Mouse (Mus musculus): ENCODE measurements around the gene Abca1. TPM values are rescaled to one million over a fixed set of nuclear protein-coding genes. Genes with fewer than 3 reads are reported as not detected.

Abca1 gene
- total RNA-seq, 1 experiment from 2014 or later = 14.6 TPM

DNA sequence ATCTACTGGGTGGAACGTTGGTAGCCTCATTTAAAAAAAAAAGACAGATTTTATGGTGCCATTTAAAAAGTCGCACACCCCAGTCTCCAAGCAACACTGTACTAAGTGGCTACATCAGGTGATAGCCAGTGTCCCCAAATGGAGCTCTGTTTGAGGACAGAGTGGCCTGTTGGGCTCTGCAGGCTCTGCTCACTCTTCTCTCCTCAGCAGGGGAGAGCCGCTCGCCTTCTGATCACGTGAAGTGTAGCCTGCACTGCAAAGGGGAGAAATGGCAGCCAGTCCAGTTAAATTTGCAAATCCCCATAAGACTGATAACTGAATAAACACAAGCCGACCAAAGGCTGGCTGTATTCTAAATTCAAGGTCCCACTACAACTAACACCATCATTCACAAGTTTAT lies 6.0 kb downstream of the Abca1 start:
- no peak for ATAC-seq (replicated peaks in 1 of 2; ENCODE audit: insufficient read depth in 1 of 2, low FRiP score in 2 of 2, low TSS enrichment in 1 of 2, low read depth in 1 of 2, poor library complexity in 2 of 2, severe bottlenecking in 2 of 2)

DNA sequence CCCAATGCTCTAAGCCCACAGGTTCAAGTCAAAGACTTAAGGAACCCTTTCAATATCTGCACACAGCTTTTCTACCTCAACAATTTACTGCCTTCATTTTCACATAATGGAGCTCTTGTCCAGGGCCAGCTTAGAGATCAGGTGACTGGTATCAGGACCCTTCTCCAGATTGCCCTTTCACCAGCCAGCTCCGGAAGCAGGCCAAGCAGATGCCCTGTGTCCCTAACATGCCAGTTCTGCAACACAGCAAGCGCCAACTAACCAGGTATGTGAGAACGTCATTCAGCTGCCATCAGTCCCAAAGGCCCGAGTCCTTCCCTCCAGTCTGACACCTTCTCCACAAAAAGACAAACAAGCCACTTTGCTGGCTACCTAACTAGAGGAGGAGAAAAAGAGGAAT lies 6.6 kb downstream of the Abca1 start:
- ATAC-seq (replicated peaks in 1 of 2; ENCODE audit: insufficient read depth in 1 of 2, low FRiP score in 2 of 2, low TSS enrichment in 1 of 2, low read depth in 1 of 2, poor library complexity in 2 of 2, severe bottlenecking in 2 of 2) = no peak

- no peak for ATAC-seq (replicated peaks in 1 of 2; ENCODE audit: insufficient read depth in 1 of 2, low FRiP score in 2 of 2, low TSS enrichment in 1 of 2, low read depth in 1 of 2, poor library complexity in 2 of 2, severe bottlenecking in 2 of 2)
These were observed 7.0 kb downstream of the Abca1 start for GRCm38 (mm10) chr4:53152655-53153054.

- peak in 1 of 2 experiments; percentile 33; a peak in 1 of 4 replicates for ATAC-seq (replicated peaks in 1 of 2; ENCODE audit: insufficient read depth in 1 of 2, low FRiP score in 2 of 2, low TSS enrichment in 1 of 2, low read depth in 1 of 2, poor library complexity in 2 of 2, severe bottlenecking in 2 of 2)
These were observed 9.2 kb downstream of the Abca1 start for GRCm38 (mm10) chr4:53150516-53150915.

DNA sequence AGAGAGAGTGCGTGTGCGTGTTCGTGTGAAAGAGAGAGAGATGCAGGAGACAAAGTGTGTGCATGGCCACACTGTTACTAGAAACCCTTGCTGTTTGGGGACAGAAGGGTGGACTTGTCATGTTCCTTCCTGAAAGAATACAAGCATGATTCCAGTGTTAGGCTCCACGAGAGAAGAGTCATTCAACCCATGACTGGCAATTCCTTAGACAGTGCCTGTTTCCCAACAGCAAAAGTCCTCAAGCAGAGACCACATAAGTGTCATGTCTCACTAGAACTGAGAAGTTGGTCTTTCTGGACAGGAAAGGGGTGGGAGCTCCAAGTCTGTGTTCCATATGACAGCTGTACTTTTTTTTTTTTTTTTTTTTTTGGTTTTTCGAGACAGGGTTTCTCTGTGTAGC lies 10.1 kb downstream of the Abca1 start:
- ATAC-seq (replicated peaks in 1 of 2; ENCODE audit: insufficient read depth in 1 of 2, low FRiP score in 2 of 2, low TSS enrichment in 1 of 2, low read depth in 1 of 2, poor library complexity in 2 of 2, severe bottlenecking in 2 of 2) = peak; percentile 62 to 65

GRCm38 (mm10) chr4:53148817-53149216 lies 10.9 kb downstream of the Abca1 start:
- no peak for ATAC-seq (replicated peaks in 1 of 2; ENCODE audit: insufficient read depth in 1 of 2, low FRiP score in 2 of 2, low TSS enrichment in 1 of 2, low read depth in 1 of 2, poor library complexity in 2 of 2, severe bottlenecking in 2 of 2)

GRCm38 (mm10) chr4:53147454-53147853 lies 12.2 kb downstream of the Abca1 start:
- ATAC-seq (replicated peaks in 1 of 2; ENCODE audit: insufficient read depth in 1 of 2, low FRiP score in 2 of 2, low TSS enrichment in 1 of 2, low read depth in 1 of 2, poor library complexity in 2 of 2, severe bottlenecking in 2 of 2) = no peak

DNA sequence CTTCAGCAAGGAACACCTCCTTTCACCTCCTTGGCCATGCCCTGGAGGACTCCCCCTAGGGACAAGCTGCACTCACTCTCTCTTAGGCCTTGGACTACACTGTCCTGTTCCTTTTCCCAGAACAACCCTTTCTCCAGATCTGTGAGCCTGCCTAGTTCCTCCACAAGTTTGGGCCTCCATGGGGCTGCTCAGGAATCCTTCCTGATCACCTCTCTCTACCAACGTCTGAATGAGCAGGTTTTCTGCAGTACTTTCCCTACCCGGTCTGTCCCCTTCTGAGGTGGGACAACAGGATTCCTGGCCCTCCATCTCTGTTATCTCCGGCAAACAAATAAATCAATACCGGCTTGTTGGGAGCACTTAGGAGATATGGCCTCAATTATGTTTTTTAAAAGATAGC lies 12.6 kb downstream of the Abca1 start:
- no peak for ATAC-seq (replicated peaks in 1 of 2; ENCODE audit: insufficient read depth in 1 of 2, low FRiP score in 2 of 2, low TSS enrichment in 1 of 2, low read depth in 1 of 2, poor library complexity in 2 of 2, severe bottlenecking in 2 of 2)

DNA sequence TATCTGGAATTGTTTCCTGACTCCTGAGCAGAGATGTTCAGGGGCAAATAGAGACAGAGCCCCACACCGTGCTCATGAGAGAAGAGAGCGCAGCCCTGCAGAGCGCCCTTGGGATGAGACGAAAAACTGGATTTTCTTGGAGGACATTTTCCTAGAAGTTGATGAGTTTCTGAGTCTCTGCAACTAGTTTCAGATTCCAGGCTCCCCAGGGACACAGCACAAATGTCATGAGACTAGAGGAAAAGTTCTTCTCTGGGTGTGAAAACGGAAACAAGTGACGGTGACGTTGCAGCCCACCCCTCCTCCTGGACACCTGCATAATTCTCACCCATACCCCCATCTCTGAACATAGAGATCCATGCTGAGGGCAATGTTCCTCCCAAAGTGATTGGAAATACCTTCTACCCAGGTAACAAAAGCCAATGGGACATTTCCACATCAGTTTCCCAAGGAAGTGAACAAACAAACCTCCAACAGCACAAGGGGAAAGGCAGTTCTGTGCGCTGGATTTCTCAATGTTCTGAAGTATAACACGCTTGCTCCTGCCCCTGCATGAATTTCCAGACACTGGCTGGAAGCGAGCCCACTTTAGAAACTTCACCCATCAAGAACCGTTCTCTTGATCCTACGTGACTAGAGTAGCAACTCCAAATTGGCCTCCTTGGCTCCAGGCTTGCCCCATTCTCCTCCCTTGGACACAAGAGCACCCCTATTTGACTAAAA lies 13.3 kb downstream of the Abca1 start:
- no peak for ATAC-seq (replicated peaks in 1 of 2; ENCODE audit: insufficient read depth in 1 of 2, low FRiP score in 2 of 2, low TSS enrichment in 1 of 2, low read depth in 1 of 2, poor library complexity in 2 of 2, severe bottlenecking in 2 of 2)

DNA sequence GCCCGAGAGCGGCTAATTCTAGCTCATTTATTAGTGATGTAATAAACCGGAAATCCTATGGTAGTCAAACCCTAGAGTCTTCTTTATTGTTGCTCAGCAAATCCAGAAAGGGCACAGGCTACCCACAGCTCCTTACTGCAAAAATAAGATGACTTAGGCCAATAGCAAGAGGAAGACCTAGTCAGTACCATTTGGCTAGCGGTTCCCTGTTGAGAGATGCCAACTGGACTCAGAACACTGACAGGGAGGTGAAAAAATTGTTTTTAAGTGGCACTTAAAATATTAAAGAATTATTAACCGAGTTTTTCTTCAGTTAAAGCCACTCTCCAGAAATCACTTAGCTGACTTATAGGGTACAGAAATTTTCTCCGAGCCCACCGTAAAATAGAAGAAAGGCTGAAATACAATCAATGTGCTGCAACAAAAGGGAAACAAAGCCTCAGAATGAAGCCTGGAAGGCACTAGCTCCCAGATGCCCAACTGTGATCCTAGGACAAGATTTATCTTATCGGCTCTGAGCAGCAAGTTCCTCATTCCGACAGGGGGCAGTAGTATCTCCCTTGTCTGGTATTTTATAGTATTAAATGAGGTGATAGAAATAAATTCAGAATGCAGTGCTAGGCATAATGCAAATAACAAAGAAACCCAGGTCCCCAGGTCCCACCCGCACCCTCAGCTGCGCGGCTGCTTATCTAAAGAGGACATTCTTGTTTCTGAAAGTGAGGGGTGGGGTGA lies 14.1 kb downstream of the Abca1 start:
- ATAC-seq (replicated peaks in 1 of 2; ENCODE audit: insufficient read depth in 1 of 2, low FRiP score in 2 of 2, low TSS enrichment in 1 of 2, low read depth in 1 of 2, poor library complexity in 2 of 2, severe bottlenecking in 2 of 2) = no peak

- ATAC-seq (replicated peaks in 1 of 2; ENCODE audit: insufficient read depth in 1 of 2, low FRiP score in 2 of 2, low TSS enrichment in 1 of 2, low read depth in 1 of 2, poor library complexity in 2 of 2, severe bottlenecking in 2 of 2) = no peak
These were observed 15.1 kb downstream of the Abca1 start for GRCm38 (mm10) chr4:53144571-53144970.

GRCm38 (mm10) chr4:53144021-53144420 lies 15.7 kb downstream of the Abca1 start:
- no peak for ATAC-seq (replicated peaks in 1 of 2; ENCODE audit: insufficient read depth in 1 of 2, low FRiP score in 2 of 2, low TSS enrichment in 1 of 2, low read depth in 1 of 2, poor library complexity in 2 of 2, severe bottlenecking in 2 of 2)

DNA sequence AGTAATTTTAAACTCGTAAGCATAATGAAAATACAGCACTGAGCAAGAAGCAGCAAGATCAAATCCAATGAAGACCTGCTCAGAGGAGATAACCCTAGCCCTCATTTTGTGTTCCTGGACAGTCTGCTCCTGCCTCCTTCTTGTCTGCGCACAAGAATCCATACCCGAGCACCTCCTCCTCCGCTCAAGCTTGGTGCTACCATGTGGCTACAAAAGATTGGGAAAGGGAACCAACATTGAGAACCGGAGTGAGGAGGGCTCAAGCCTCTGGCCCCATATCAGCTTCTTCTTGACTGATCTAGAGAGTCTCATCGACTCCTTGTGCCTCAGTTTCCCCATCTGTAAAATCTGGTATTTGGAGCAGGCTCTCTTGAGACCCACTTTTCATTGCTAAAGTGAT lies 19.0 kb downstream of the Abca1 start:
- ATAC-seq (replicated peaks in 1 of 2; ENCODE audit: insufficient read depth in 1 of 2, low FRiP score in 2 of 2, low TSS enrichment in 1 of 2, low read depth in 1 of 2, poor library complexity in 2 of 2, severe bottlenecking in 2 of 2) = no peak

GRCm38 (mm10) chr4:53139495-53139894 lies 20.2 kb downstream of the Abca1 start:
- ATAC-seq (replicated peaks in 1 of 2; ENCODE audit: insufficient read depth in 1 of 2, low FRiP score in 2 of 2, low TSS enrichment in 1 of 2, low read depth in 1 of 2, poor library complexity in 2 of 2, severe bottlenecking in 2 of 2) = no peak

DNA sequence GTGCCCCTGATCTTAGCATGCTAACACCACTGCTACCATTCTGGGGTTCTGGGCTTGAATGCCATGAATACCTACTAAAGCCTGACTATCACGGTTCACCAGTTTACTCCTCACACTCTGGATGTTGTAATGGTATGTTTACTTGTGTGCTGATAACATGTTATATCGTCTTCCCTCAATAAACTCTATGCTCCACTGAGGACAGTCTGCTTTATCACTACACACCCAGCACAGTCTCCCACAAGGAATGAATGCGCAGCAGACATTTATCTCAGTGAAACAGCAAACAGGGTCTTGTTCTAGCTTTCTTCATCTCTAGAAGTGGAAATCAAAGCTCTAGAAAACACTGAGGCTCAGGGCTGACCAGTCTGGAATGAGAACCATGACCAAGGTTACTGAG lies 20.7 kb downstream of the Abca1 start:
- no peak; a peak in 2 of 4 replicates for ATAC-seq (replicated peaks in 1 of 2; ENCODE audit: insufficient read depth in 1 of 2, low FRiP score in 2 of 2, low TSS enrichment in 1 of 2, low read depth in 1 of 2, poor library complexity in 2 of 2, severe bottlenecking in 2 of 2)

- ATAC-seq (replicated peaks in 1 of 2; ENCODE audit: insufficient read depth in 1 of 2, low FRiP score in 2 of 2, low TSS enrichment in 1 of 2, low read depth in 1 of 2, poor library complexity in 2 of 2, severe bottlenecking in 2 of 2) = no peak
These were observed 22.6 kb downstream of the Abca1 start for GRCm38 (mm10) chr4:53137087-53137486.

DNA sequence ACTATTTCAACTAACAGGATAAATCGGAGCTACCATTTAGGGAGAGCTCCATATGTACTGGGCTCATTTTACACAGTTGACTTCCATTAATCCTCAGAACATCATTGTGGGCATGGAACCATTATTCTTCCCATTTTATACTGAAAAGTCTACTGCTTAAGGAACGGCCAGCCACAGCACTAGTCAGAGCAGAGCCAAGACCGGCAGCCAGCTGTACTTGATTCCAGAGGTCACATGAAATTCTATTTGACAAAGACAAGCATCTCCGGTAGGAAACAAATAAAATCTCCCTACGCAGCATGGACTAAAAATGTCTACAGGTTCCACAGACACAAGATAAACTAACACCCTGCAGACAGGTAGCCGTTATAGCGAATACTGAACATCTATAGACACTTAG lies 24.9 kb downstream of the Abca1 start:
- ATAC-seq (replicated peaks in 1 of 2; ENCODE audit: insufficient read depth in 1 of 2, low FRiP score in 2 of 2, low TSS enrichment in 1 of 2, low read depth in 1 of 2, poor library complexity in 2 of 2, severe bottlenecking in 2 of 2) = no peak

GRCm38 (mm10) chr4:53133995-53134394 lies 25.7 kb downstream of the Abca1 start:
- no peak for ATAC-seq (replicated peaks in 1 of 2; ENCODE audit: insufficient read depth in 1 of 2, low FRiP score in 2 of 2, low TSS enrichment in 1 of 2, low read depth in 1 of 2, poor library complexity in 2 of 2, severe bottlenecking in 2 of 2)

- no peak for ATAC-seq (replicated peaks in 1 of 2; ENCODE audit: insufficient read depth in 1 of 2, low FRiP score in 2 of 2, low TSS enrichment in 1 of 2, low read depth in 1 of 2, poor library complexity in 2 of 2, severe bottlenecking in 2 of 2)
These were observed 28.2 kb downstream of the Abca1 start for GRCm38 (mm10) chr4:53131538-53131937.
